Mouse (Mus musculus) urinary bladder, adult 18-20 months (tissue): ENCODE measurements around the gene Bak1.

Experiments used
- DNase-seq, 2 experiments: peaks; one replicate each; pipeline ENCODE4 v3.0.0; 2022; ENCODE audit warnings: low spot score in 2 of 2, mixed read lengths in 2 of 2

Bak1 gene

DNA sequence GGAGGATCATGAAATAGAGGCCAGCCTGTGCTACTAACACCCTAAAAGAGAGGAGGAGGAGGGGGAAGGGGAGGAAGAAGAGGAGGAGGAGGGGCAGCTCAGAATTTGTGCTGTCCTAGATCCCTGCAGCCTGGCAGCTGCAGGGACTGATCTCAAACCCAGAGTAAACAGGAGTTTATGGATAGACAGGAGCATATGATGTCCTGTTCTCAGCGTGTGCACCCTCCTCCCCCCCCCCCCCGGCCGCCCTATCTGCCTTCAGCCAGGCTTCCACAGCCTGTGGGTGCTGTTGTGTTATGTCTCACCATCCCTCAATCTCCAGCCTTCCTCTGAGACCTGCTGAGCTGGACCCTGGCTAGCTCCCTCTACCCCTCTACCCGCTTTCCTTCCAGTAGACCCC, at the start of gene Bak1:
Bak1 (minus strand) TSS at position 101 of the 400 bp plus-strand sequence.
- DNase-seq, result no peak

- DNase-seq, result no peak
These were observed 49.7 kb upstream of the Bak1 start for GRCm38 (mm10) chr17:27078499-27078898.

DNA sequence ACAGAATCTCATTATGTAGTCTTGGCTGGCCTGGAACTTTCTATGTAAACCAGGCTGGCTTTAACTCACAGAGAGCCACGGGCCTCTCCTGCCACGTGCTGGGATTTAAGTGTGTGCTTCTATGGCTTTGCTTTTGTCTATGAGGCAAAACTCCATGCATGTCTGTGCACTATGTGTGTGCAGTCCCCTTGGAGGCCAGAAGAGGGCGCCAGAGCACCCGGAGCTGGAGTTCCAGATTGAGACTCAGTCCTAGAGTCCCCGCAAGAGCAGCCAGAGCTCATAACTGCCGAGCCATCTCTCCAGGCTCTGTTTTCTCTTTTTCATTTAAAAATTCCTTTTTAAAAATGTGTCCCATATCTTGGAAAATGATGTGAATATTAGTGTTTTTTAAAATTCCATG, 49.1 kb upstream of the Bak1 start:
- no peak for DNase-seq

DNA sequence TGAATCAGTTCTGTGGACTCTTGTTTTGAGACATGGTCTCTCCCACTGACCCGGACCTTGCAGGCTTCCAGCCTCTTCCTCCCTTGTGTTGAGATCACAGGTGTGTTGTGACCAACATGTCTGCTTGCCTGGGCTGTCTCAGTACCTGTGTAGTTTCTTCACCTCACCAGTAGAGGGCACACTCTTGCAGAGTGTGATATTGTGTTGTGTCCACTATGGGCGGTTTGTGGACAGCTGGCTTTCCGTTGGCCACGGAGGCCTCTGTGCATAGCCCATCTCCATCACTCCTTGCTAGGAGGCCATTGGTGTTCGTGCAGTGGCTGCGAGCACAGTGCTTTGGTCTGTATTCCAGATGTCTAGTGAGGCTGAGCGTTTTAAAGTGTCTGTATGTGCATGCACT, 48.3 kb upstream of the Bak1 start:
- DNase-seq, result no peak

GRCm38 (mm10) chr17:27074849-27075745, 46.3 kb upstream of the Bak1 start:
- no peak for DNase-seq

- DNase-seq, result no peak
These were observed 45.4 kb upstream of the Bak1 start for GRCm38 (mm10) chr17:27074236-27074635.

DNA sequence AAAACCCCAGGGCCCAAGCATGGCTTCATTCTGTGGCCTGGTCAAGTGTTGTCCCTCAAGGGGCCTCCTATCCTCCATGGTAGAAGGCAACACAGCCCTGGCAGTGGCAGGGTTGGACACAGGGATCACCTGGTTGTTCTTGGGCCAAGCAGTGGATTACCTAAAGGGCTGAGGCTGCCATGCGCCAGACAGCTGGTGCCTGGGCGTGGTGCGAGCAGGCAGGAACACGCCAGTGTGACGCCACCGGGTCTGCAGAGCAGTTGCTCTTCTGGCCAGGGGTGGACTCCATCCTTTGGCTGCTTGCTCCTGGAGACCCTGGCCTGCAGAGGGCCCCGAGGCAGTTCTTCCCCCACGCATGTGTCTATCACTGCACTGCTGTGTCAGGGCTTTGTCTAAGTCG, 45.0 kb upstream of the Bak1 start:
- DNase-seq, result peak; percentile 69 to 75

- DNase-seq, result no peak
These were observed 44.3 kb upstream of the Bak1 start for GRCm38 (mm10) chr17:27073126-27073525.

- DNase-seq, result no peak
These were observed 43.6 kb upstream of the Bak1 start for GRCm38 (mm10) chr17:27072363-27072762.

GRCm38 (mm10) chr17:27071630-27072029, 42.8 kb upstream of the Bak1 start:
- DNase-seq, result no peak

- no peak for DNase-seq
These were observed 42.1 kb upstream of the Bak1 start for GRCm38 (mm10) chr17:27070913-27071312.

DNA sequence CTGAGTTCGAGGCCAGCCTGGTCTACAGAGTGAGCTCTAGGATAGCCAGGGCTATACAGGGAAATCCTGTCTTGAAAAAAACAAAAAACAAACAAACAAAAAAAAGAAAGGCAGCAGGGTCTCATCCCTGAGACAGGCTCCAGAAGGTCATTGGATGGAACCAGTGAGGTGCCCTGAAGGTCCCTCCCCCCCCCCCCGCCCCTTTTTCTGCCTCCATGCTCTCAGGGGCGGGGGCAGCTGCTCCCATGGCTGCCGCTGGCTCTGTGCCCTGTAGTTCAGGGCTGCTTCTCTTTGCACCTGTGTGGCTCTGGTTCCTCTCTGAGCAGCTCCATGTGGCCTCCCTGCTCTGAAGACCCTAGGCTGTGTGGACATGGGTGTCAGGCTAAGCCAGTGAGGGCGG, 40.3 kb upstream of the Bak1 start:
- no peak for DNase-seq

GRCm38 (mm10) chr17:27066065-27066464, 37.3 kb upstream of the Bak1 start:
- no peak for DNase-seq

DNA sequence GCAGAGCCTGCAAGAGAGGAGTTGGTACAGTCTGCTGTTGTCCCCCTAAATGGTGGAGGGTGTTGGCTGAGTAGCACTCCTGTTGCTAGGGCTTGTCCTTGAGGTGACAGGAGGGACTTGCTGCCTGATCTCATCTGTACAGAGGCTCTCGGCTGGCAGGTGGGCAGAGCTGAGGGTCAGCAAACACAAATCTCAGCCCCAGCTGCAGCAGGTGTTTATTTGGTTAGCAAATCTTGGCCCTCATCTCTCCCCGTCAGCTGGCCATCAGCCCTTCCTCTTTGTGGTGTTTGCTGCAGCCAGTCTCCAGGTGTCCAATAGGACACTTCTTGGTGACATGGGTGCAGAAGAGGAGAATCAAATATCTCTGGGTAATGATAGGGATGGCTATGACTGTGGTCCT, 35.4 kb upstream of the Bak1 start:
- DNase-seq, result no peak

DNA sequence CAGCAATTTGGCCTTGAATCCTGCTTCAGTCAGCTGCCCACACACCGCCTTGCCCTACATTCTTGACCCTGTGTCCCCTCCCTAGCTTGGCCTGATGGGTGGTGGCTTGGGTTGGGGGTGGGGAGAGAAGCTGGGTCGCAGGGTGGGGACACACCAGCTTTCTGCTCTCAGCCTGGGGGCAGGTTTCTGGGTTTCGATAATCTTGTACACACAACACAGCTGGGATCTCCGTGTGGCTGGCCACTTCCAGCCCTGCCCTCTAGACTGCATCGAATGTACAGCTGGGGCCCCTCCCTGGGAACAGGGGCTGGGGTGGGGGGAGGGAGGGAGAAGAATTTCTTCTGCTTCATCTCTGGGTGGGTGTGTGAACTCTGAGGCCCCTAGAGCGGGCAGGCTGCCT, 34.9 kb upstream of the Bak1 start:
- no peak for DNase-seq

GRCm38 (mm10) chr17:27062684-27063083, 33.9 kb upstream of the Bak1 start:
- no peak for DNase-seq

GRCm38 (mm10) chr17:27061727-27062126, 32.9 kb upstream of the Bak1 start:
- DNase-seq, result no peak

DNA sequence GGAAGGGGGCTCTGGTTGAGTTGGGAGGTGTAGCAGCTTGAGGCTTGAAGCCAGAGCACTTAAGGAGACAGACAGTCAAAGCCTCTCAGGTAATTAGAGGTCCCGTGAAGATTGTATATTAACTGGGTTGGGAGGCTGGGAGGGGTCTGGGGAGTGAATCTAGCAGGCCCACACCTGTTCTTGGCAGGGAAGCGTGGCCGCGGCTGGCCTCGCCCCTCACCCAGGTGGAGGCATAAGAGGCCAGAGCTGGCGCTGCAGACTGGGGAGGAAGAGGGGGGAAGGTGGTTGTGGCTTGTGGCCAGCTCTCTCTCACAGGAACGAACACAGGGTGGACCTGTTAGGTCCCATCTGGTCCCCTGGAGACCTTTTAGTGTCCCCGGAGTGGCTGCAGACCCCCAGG, 31.9 kb upstream of the Bak1 start:
- no peak for DNase-seq

DNA sequence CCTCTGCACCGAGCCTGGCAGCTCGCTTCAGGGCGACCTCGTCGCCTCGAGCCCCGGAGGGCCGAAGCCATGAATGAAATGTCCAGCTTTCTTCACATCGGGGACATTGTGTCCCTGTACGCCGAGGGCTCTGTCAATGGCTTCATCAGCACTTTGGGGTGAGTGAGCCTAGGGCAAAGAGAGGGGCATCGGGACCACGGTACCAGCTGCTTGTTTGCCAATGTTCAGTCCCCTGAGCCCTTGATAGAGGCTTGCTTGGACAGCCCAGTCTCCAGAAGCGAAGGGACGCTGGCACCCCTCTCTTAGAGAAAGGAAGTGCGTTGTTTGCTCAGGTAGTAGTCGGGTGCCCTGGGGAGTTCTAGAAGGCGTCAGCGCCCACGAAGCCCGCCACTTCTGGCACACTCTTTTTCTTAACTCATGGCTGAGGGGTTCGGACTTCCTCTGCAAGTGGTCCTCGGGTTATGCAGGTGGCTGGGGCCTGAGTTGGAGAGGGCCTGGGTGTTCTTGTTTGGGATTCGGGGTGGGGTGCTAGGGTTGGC, 28.8 kb upstream of the Bak1 start:
- no peak for DNase-seq

- peak; percentile 84 to 86 for DNase-seq
These were observed 28.2 kb upstream of the Bak1 start, which contains the start of gene Itpr3 for GRCm38 (mm10) chr17:27056812-27057516. Gene Itpr3 (plus strand): TSS chr17:27057304.

GRCm38 (mm10) chr17:27056170-27056569, 27.4 kb upstream of the Bak1 start:
- peak in 1 of 2 experiments; percentile 80 for DNase-seq

DNA sequence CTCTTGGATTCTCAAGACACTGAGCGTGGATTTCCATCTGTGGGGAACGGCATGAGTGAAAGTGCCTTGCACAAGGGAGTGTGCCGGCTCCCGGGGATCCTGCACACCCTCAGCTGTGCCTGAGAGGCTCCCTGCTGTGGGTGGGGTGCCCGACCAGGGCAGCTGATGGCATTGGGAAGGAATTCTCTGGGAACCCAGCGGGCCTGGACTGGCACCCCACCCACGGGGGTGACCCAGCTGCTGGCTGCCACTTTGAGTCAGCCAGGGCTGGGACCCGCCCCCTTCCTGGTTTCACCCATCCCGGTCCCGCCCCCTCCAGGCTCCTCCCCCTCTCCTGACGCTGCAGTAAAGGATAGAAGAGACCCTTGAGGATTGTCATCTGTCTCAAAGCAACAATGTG, 22.7 kb upstream of the Bak1 start:
- peak in 1 of 2 experiments; percentile 57 for DNase-seq

- no peak for DNase-seq
These were observed 22.0 kb upstream of the Bak1 start for GRCm38 (mm10) chr17:27050853-27051252.
